Mouse (Mus musculus) layer of hippocampus, postnatal 10 days (tissue): ENCODE results near the gene Atp8a1. TPM values are rescaled to one million over a fixed set of nuclear protein-coding genes. Genes with fewer than 3 reads are reported as not detected.

Source experiments
- DNase-seq, 2 experiments: peaks; one replicate each; pipeline ENCODE4 v3.0.0; 2021; ENCODE audit warnings: low spot score in 2 of 2
- long read RNA-seq: library from polyadenylated mRNA; stranded (forward); transcript quantifications from one replicate; pipeline ENCODE4 v2.0.0, GENCODE M21; 2023
- total RNA-seq, 2 experiments: library from RNA; stranded (reverse); gene quantifications; 2 replicates each; pipeline ENCODE4 v1.2.3; 2021

Gene Atp8a1
- 100 to 1,000 TPM; 130 to 147 TPM for total RNA-seq
- long read RNA-seq, full-length matches to known transcripts, result 13 of 28 reads
- long read RNA-seq, partial matches to known transcripts, result 1 of 28 reads
- long read RNA-seq, other reads (novel, unspliced or antisense), result 14 of 28 reads

- DNase-seq, result peak; percentile 98 to 99
These were observed at the start of gene Atp8a1 for GRCm38 (mm10) chr5:67847253-67848165. Gene Atp8a1 (minus strand): TSS chr5:67847434.

GRCm38 (mm10) chr5:67884422-67885210 is 37.4 kb upstream of the Atp8a1 start:
- DNase-seq, result no peak

GRCm38 (mm10) chr5:67883564-67884171 is 36.4 kb upstream of the Atp8a1 start:
- DNase-seq, result no peak

- DNase-seq, result no peak
These were observed 24.2 kb upstream of the Atp8a1 start for GRCm38 (mm10) chr5:67871414-67871813.

GRCm38 (mm10) chr5:67866221-67866620 is 19.0 kb upstream of the Atp8a1 start:
- no peak for DNase-seq

- DNase-seq, result no peak
These were observed 18.4 kb upstream of the Atp8a1 start for GRCm38 (mm10) chr5:67865670-67866069.

GRCm38 (mm10) chr5:67864508-67865060 is 17.4 kb upstream of the Atp8a1 start:
- no peak for DNase-seq

GRCm38 (mm10) chr5:67863950-67864391 is 16.7 kb upstream of the Atp8a1 start:
- DNase-seq, result no peak

GRCm38 (mm10) chr5:67854963-67855606 is 7.9 kb upstream of the Atp8a1 start:
- no peak for DNase-seq

- DNase-seq, result no peak
These were observed 5.6 kb upstream of the Atp8a1 start for GRCm38 (mm10) chr5:67852860-67853259.

GRCm38 (mm10) chr5:67849411-67849810 is 2.2 kb upstream of the Atp8a1 start:
- DNase-seq, result no peak

GRCm38 (mm10) chr5:67848511-67849014 is 1.3 kb upstream of the Atp8a1 start:
- DNase-seq, result no peak

GRCm38 (mm10) chr5:67846361-67847224 is 641 bp downstream of the Atp8a1 start:
- DNase-seq, result peak; percentile 60 to 69

- DNase-seq, result no peak
These were observed 2.0 kb downstream of the Atp8a1 start for GRCm38 (mm10) chr5:67845190-67845691.

- no peak for DNase-seq
These were observed 3.2 kb downstream of the Atp8a1 start for GRCm38 (mm10) chr5:67844070-67844469.

- no peak for DNase-seq
These were observed 4.9 kb downstream of the Atp8a1 start for GRCm38 (mm10) chr5:67842306-67842705.

- no peak for DNase-seq
These were observed 13.4 kb downstream of the Atp8a1 start for GRCm38 (mm10) chr5:67833841-67834240.

GRCm38 (mm10) chr5:67831293-67832147 is 15.7 kb downstream of the Atp8a1 start:
- DNase-seq, result no peak
